Mouse (Mus musculus) cerebellum, adult 2 months (tissue): ENCODE measurements around the gene Ctdsp2.

Source experiments
- CTCF ChIP-seq: fragments of 200-500 bp; IDR thresholded peaks from 2 replicates; pipeline ENCODE4 v1.5.1; 2011; ENCODE audit warnings: low read depth, mild to moderate bottlenecking, control low read depth, low read length, moderate library complexity, borderline replicate concordance; ENCODE audit not compliant: insufficient read depth
- POLR2A ChIP-seq: fragments of 200-500 bp; IDR thresholded peaks from 2 replicates; pipeline ENCODE4 v1.6.1; 2011; ENCODE audit warnings: low read length, control low read depth, borderline replicate concordance; ENCODE audit not compliant: insufficient read depth

- TF ChIP-seq CTCF, result no peak
- no peak for TF ChIP-seq POLR2A
These were observed 15.6 kb upstream of the Ctdsp2 start for GRCm38 (mm10) chr10:126962966-126963330.
